Mouse (Mus musculus) stomach, embryonic 15.5 days (tissue): Measurements from ENCODE around the gene Lce3e. TPM values are rescaled to one million over a fixed set of nuclear protein-coding genes. Genes with fewer than 3 reads are reported as not detected.
A peak's percentile ranks its signal among the peaks of the same experiment; 100 is the strongest.

ENCODE experiments used
- ATAC-seq: fragments of 200-750 bp; cut with Nextera tagmentation; 2 replicates; pipeline ENCODE4 v1.8.0; 2017; ENCODE audit warnings: low read depth, moderate number of reproducible peaks, moderate TSS enrichment; ENCODE audit not compliant: insufficient read depth, low FRiP score
- H3K27ac ChIP-seq: fragments of 300-500 bp; sonication (generic); 2 replicates; pipeline ENCODE4 v1.5.1; 2015; ENCODE audit warnings: mild to moderate bottlenecking, inconsistent platforms
- H3K27me3 ChIP-seq: fragments of 300-500 bp; sonication (generic); replicated peaks from 2 replicates; pipeline ENCODE4 v1.6.1; 2015; ENCODE audit warnings: inconsistent platforms
- H3K36me3 ChIP-seq: fragments of 300-500 bp; sonication (generic); 2 replicates; pipeline ENCODE4 v1.6.1; 2015; ENCODE audit warnings: inconsistent platforms
- H3K4me1 ChIP-seq: fragments of 300-500 bp; sonication (generic); 2 replicates; pipeline ENCODE4 v1.6.1; 2015; ENCODE audit warnings: inconsistent platforms
- H3K4me2 ChIP-seq: fragments of 300-500 bp; sonication (generic); 2 replicates; pipeline ENCODE4 v1.6.1; 2015; ENCODE audit warnings: mild to moderate bottlenecking, inconsistent platforms
- H3K4me3 ChIP-seq: fragments of 300-500 bp; sonication (generic); replicated peaks from 2 replicates; pipeline ENCODE4 v1.5.1; 2015; ENCODE audit warnings: inconsistent platforms
- H3K9ac ChIP-seq: fragments of 300-500 bp; sonication (generic); 2 replicates; pipeline ENCODE4 v1.6.1; 2015; ENCODE audit warnings: inconsistent platforms
- H3K9me3 ChIP-seq: fragments of 300-500 bp; sonication (generic); 2 replicates; pipeline ENCODE4 v1.6.1; 2016; ENCODE audit warnings: inconsistent platforms
- WGBS: fragments of 180-500 bp; shearing (Covaris S2); methylation state at CpG from one replicate; pipeline ENCODE4 v1.1.7; 2015; 5-methylcytosine and 5-hydroxymethylcytosine counted together
- polyA plus RNA-seq: library from polyadenylated mRNA; unstranded; fragments of >200 nt; fragmentation: Nextera tagmentation; extraction: Ambion mirVana; gene quantifications from 2 replicates; pipeline ENCODE4 v1.2.1, GENCODE M21; 2015

The Lce3e gene
- 0.36 TPM in 1 of 2 replicates, not detected in the other for polyA plus RNA-seq

- no peak within 1 kb of the TSS for H3K4me2 ChIP-seq
- no peak within 1 kb of the TSS for H3K4me3 ChIP-seq
- ATAC-seq, result no peak
- no peaks in the 10 kb centered on the region for H3K4me1 ChIP-seq
- H3K36me3 ChIP-seq, result no peaks in the 10 kb centered on the region
- 86% methylated on average over 2 of the region's 2 CpGs for WGBS
- no peaks in the 10 kb centered on the region for H3K27me3 ChIP-seq
- H3K9me3 ChIP-seq, result no peaks in the 10 kb centered on the region
- H3K9ac ChIP-seq, result no peak within 1 kb of the TSS
- H3K27ac ChIP-seq, result no peak within 1 kb of the TSS
Observed at GRCm38 (mm10) chr3:92966761-92967160, at the start of gene Lce3e. Gene Lce3e, plus strand, starts transcription at chr3:92967061.

GRCm38 (mm10) chr3:92920364-92920763 is 46.5 kb upstream of the Lce3e start:
- no peaks in the 10 kb centered on the region for H3K36me3 ChIP-seq
- 49% methylated on average over 4 of the region's 4 CpGs for WGBS
- no peaks in the 10 kb centered on the region for H3K9me3 ChIP-seq
- no peak overlapping the region for H3K27ac ChIP-seq
- no peaks in the 10 kb centered on the region for H3K4me1 ChIP-seq
- H3K27me3 ChIP-seq, result no peaks in the 10 kb centered on the region
- ATAC-seq, result no peak
- no peak overlapping the region for H3K4me3 ChIP-seq
- H3K4me2 ChIP-seq, result no peak overlapping the region
- no peak overlapping the region for H3K9ac ChIP-seq

- no peak for ATAC-seq
Observed at GRCm38 (mm10) chr3:92926130-92926529, 40.7 kb upstream of the Lce3e start, which contains the start of gene Lce3a. Gene Lce3a, minus strand, starts transcription at chr3:92926230.

GRCm38 (mm10) chr3:92932679-92933078 is 34.2 kb upstream of the Lce3e start, which contains the start of gene Lce3b:
Gene Lce3b, plus strand, starts transcription at chr3:92932979.
- whole genome bisulfite sequencing, result 62% methylated on average over 2 of the region's 2 CpGs

More at GRCm38 (mm10) chr3:92926130-92926529, 40.7 kb upstream of the Lce3e start, which contains the start of gene Lce3a:
- H3K36me3 ChIP-seq, result no peaks in the 10 kb centered on the region
- no peak within 1 kb of the TSS for H3K27ac ChIP-seq
- H3K4me3 ChIP-seq, result no peak within 1 kb of the TSS
- no peaks in the 10 kb centered on the region for H3K4me1 ChIP-seq
- no peaks in the 10 kb centered on the region for H3K27me3 ChIP-seq
- H3K9ac ChIP-seq, result no peak within 1 kb of the TSS
- no peaks in the 10 kb centered on the region for H3K9me3 ChIP-seq
- WGBS, result 59% methylated on average over 2 of the region's 2 CpGs
- no peak within 1 kb of the TSS for H3K4me2 ChIP-seq

GRCm38 (mm10) chr3:92944186-92944585 is 22.7 kb upstream of the Lce3e start, which contains the start of gene Lce3c:
Gene Lce3c, plus strand, starts transcription at chr3:92944486.
- no peaks in the 10 kb centered on the region for H3K9me3 ChIP-seq
- H3K4me2 ChIP-seq, result no peak within 1 kb of the TSS
- ATAC-seq, result no peak
- H3K9ac ChIP-seq, result no peak within 1 kb of the TSS
- no peak within 1 kb of the TSS for H3K27ac ChIP-seq
- H3K4me3 ChIP-seq, result no peak within 1 kb of the TSS
- 67% methylated on average over 1 of the region's 1 CpGs for WGBS
- no peaks in the 10 kb centered on the region for H3K27me3 ChIP-seq
- no peaks in the 10 kb centered on the region for H3K36me3 ChIP-seq
- H3K4me1 ChIP-seq, result no peaks in the 10 kb centered on the region

More at GRCm38 (mm10) chr3:92932679-92933078, 34.2 kb upstream of the Lce3e start, which contains the start of gene Lce3b:
- H3K4me2 ChIP-seq, result no peak within 1 kb of the TSS
- no peaks in the 10 kb centered on the region for H3K4me1 ChIP-seq
- H3K27me3 ChIP-seq, result no peaks in the 10 kb centered on the region
- no peak within 1 kb of the TSS for H3K9ac ChIP-seq
- H3K4me3 ChIP-seq, result no peak within 1 kb of the TSS
- H3K27ac ChIP-seq, result no peak within 1 kb of the TSS
- ATAC-seq, result no peak
- no peaks in the 10 kb centered on the region for H3K36me3 ChIP-seq
- H3K9me3 ChIP-seq, result no peaks in the 10 kb centered on the region

- Histone ChIP-seq H3K36me3 (no peaks in the 10 kb centered on the region), H3K9me3 (no peaks in the 10 kb centered on the region), H3K4me3 (no peak within 1 kb of the TSS), H3K27ac (no peak within 1 kb of the TSS), H3K4me1 (no peaks in the 10 kb centered on the region), H3K9ac (no peak within 1 kb of the TSS), H3K4me2 (no peak within 1 kb of the TSS), H3K27me3 (no peaks in the 10 kb centered on the region)
- no peak for ATAC-seq
- WGBS, result 79% methylated on average over 1 of the region's 1 CpGs
Observed at GRCm38 (mm10) chr3:92957090-92957489, 9.8 kb upstream of the Lce3e start, which contains the start of gene Lce3d. Gene Lce3d, plus strand, starts transcription at chr3:92957390.

GRCm38 (mm10) chr3:92978484-92978883 is 11.6 kb downstream of the Lce3e start:
- ATAC-seq, result no peak
- Histone ChIP-seq H3K4me3 (no peak overlapping the region), H3K36me3 (no peaks in the 10 kb centered on the region), H3K4me1 (no peaks in the 10 kb centered on the region), H3K4me2 (no peak overlapping the region), H3K27ac (no peak overlapping the region), H3K9ac (no peak overlapping the region), H3K27me3 (no peaks in the 10 kb centered on the region), H3K9me3 (no peaks in the 10 kb centered on the region)
- WGBS, result 66% methylated on average over 2 of the region's 2 CpGs

GRCm38 (mm10) chr3:92991926-92992325 is 25.1 kb downstream of the Lce3e start, which contains the start of gene Lce3f:
Gene Lce3f, plus strand, starts transcription at chr3:92992226.
- H3K9me3 ChIP-seq, result no peaks in the 10 kb centered on the region
- H3K9ac ChIP-seq, result no peak within 1 kb of the TSS
- no peaks in the 10 kb centered on the region for H3K27me3 ChIP-seq
- no peak within 1 kb of the TSS for H3K4me3 ChIP-seq
- no peak within 1 kb of the TSS for H3K4me2 ChIP-seq
- no peak for ATAC-seq
- no peaks in the 10 kb centered on the region for H3K36me3 ChIP-seq
- H3K4me1 ChIP-seq, result no peaks in the 10 kb centered on the region
- H3K27ac ChIP-seq, result no peak within 1 kb of the TSS

GRCm38 (mm10) chr3:92998691-92999090 is 31.8 kb downstream of the Lce3e start:
- H3K27me3 ChIP-seq, result no peaks in the 10 kb centered on the region
- no peak overlapping the region for H3K4me2 ChIP-seq
- no peak overlapping the region for H3K9ac ChIP-seq
- H3K9me3 ChIP-seq, result no peaks in the 10 kb centered on the region
- H3K4me1 ChIP-seq, result no peaks in the 10 kb centered on the region
- ATAC-seq, result peak; percentile 79
- no peak overlapping the region for H3K4me3 ChIP-seq
- WGBS, result 7% methylated on average over 7 of the region's 7 CpGs
- H3K27ac ChIP-seq, result no peak overlapping the region
- H3K36me3 ChIP-seq, result no peaks in the 10 kb centered on the region

- Histone ChIP-seq H3K27ac (no peak overlapping the region), H3K9me3 (no peaks in the 10 kb centered on the region), H3K4me2 (no peak overlapping the region), H3K27me3 (no peaks in the 10 kb centered on the region), H3K9ac (no peak overlapping the region), H3K4me3 (no peak overlapping the region), H3K4me1 (no peaks in the 10 kb centered on the region), H3K36me3 (no peaks in the 10 kb centered on the region)
- 69% methylated on average over 3 of the region's 3 CpGs for WGBS
- no peak for ATAC-seq
Observed at GRCm38 (mm10) chr3:93000621-93001020, 33.8 kb downstream of the Lce3e start.

GRCm38 (mm10) chr3:93002843-93003242 is 36.0 kb downstream of the Lce3e start:
- no peak overlapping the region for H3K4me2 ChIP-seq
- no peaks in the 10 kb centered on the region for H3K4me1 ChIP-seq
- WGBS, result 75% methylated on average over 4 of the region's 4 CpGs
- no peak overlapping the region for H3K9ac ChIP-seq
- no peaks in the 10 kb centered on the region for H3K36me3 ChIP-seq
- H3K27ac ChIP-seq, result no peak overlapping the region
- H3K27me3 ChIP-seq, result no peaks in the 10 kb centered on the region
- no peak for ATAC-seq
- H3K4me3 ChIP-seq, result no peak overlapping the region
- H3K9me3 ChIP-seq, result no peaks in the 10 kb centered on the region

GRCm38 (mm10) chr3:93014378-93014801 is 47.5 kb downstream of the Lce3e start:
- Histone ChIP-seq H3K9ac (peak overlapping the region; percentile 32; the same call in 1 of the 2 replicates), H3K27ac (no peak overlapping the region), H3K36me3 (no peaks in the 10 kb centered on the region), H3K4me2 (peak overlapping the region; percentile 82), H3K27me3 (no peaks in the 10 kb centered on the region), H3K9me3 (no peaks in the 10 kb centered on the region), H3K4me1 (no peaks in the 10 kb centered on the region), H3K4me3 (peak overlapping the region; percentile 48)
- WGBS, result 1% methylated on average over 24 of the region's 24 CpGs
- peak; percentile 35; the same call in 1 of the 2 replicates for ATAC-seq
